Mouse (Mus musculus) heart, adult 11 months (tissue): ENCODE data around the gene Mllt6.
"Not testable (repeated sequence)": the region's sequence is repeated elsewhere in the genome, so short reads cannot be mapped to it uniquely, and the experiment has no call there.

Experiments used
- DNase-seq: peaks from one replicate; pipeline ENCODE4 v3.0.0; 2022

Mllt6 gene

GRCm38 (mm10) chr11:97648541-97648940 is 14.7 kb upstream of the Mllt6 start:
- DNase-seq: not testable (repeated sequence)

- no peak for DNase-seq
Observed at GRCm38 (mm10) chr11:97650341-97650740, 12.9 kb upstream of the Mllt6 start.

DNA sequence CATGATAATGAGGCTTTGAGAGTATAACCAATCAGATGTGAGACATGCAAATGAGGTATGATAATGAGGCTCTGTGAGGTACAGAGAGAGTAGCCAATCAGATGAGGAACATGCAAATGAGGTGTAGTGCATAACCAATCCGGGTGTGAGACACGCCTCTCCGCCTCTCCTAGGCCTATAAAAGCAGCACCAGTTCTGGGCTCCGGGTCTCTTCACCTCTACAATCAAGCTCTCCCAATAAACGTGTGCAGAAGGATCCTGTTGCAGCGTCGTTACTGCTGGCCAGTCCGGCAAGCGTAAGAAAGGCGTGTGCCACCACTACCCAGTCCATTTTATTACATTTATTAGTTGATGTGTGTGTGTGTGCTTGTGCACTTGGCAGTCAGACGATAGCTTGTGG is 9.8 kb upstream of the Mllt6 start:
- not testable (repeated sequence) for DNase-seq

DNA sequence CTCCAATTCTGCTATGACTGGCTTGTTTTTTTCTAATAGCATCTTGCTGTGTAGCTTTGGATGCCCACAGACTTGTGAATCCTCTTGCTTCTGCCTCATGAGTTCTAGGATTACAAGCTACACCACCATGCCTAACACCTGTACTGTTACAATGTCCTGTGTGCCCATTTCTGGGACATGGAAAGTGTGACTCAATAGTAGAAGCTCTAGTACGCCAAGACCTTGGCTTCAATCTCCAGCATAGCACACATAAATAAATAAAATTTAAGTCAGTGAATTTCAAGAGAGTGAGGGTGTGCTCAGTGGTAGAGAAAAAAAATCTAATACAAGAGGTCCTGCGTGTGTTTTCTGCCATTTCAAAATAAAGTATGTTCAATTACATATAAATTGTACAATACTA is 9.0 kb upstream of the Mllt6 start:
- no peak for DNase-seq

DNA sequence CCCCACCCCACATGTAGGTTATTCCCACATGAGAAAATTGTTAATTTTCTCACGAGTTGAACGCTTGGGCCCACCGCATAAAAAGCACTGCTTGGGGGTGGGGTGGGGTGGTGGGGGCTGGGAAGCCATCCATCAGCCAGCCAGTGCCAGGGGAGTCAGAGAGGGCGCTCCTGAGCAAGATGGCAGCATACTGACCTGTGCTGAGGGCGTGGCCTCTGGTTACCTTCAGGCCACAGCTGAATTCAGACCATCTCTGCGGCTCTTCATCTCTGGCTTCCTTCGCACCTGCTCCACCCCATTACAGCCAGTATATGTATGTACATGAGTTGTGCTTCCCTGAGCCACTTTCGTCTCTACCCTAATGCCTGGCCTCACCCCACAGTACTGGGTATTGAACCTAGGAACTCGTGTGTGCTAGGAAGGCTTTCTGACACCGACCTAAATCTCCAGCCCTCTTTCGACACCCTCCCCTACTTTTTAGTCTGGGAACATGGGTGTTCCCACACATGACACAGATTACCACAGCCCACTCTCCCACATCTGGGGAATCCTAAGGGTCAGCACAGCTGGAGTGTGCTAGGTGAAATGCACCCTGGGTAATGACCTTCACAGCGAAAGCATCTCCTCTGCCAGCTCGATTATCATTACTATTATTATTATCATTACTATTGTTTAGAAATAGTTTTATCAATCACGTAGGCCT is 6.8 kb upstream of the Mllt6 start:
- peak; percentile 85 for DNase-seq

DNA sequence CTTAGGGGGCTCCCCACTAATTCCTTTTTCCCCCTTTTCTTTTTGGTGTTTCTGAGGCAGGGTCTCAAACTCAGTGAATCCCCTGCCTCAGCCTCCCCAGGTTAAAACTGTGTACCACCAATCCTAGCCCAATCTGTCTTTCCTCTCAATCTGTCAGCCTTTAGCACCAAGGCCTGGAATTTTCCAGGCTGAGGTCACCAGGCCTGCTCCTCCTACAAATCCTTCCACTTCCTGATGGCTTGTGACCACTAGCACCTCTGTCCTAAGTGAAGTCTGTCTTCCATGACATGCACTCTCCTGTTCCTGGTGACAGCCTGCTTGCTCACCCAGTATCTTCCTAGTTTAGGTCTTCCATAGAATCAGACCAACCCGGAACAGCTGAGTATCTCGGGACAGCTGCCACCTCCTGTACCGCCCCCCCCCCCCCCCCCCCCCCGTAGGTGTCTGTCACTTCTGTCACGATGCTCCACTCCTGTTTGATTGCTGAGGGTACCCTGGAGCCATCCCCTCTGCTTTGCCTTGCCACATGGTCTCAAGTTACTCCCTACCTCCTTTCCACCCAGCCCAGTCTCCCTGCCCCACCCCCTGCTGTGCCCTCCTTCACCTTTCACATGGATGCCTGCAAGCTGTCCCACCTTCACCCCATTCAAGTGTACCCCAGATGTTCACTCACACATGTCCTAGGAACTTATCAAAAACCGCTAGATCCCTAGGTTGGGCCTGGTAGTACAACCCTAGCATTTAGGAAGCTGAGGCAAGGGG is 5.8 kb upstream of the Mllt6 start:
- DNase-seq: peak; percentile 86

- not testable (repeated sequence) for DNase-seq
Observed at GRCm38 (mm10) chr11:97657967-97658366, 5.2 kb upstream of the Mllt6 start.

- peak; percentile 91 for DNase-seq
Observed at GRCm38 (mm10) chr11:97658751-97659266, 4.4 kb upstream of the Mllt6 start.

- no peak for DNase-seq
Observed at GRCm38 (mm10) chr11:97659267-97659989, 3.8 kb upstream of the Mllt6 start.

DNA sequence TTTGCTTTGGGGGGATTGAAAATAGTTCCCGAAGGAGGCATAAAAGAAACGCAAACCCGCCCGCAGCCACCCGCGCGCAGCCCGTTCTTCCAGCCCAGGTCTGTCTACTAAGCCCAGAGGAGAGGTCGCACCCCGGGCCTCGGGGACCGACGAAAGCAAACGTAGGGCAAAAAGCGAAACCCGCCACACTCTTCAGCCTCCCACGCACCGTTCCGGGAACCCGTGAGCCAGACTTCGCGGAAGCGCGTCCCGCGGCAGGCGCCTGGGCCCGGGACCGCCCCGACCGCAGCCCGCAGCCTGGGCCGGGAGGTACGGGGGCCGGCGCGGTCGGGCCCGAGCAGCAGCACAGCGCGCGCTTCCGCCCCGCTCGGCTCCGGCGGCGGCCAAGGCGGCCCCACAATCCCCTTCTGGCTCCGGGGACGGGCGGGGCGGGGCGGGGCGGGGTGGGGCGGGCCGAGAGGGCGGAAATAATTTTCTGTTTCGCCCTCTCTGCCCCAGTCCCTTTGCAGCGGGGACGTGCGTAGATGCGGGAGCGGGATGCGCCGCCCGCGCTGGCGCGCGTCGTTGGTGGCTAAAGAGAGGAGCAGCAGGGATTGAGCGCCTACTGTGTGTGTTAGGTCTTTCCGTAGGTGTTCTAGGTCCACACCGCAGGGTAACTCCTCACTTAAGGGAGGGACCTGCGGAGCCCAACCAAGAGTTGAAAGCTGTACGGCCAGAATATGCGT is 3.1 kb upstream of the Mllt6 start:
- peak; percentile 99 for DNase-seq

- no peak for DNase-seq
Observed at GRCm38 (mm10) chr11:97660734-97661647, 2.2 kb upstream of the Mllt6 start.

DNA sequence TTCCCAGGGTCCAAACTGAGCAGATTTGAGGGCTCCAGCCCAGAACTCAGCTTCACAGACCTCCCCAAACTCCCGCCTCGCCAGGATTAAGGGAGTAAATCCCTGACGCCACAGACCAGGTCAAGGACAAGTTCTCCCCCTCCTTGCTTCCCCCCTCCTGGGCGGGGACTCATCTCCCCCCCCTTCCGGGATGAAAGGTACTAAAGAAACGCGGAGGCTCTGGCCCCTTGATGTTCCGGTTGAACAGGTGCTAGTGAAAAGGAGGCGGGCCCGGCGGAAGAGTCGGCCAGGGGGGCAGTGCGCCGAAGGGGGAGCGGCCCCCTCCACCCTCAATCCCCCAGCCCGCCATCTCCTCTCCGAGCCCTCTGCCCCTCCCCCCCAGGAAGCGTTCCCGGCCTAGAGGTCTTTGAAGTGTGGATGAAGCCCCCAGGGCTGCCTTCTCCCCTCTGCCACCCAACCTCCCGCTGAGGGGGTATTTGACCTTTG is 1.5 kb upstream of the Mllt6 start:
- DNase-seq: peak; percentile 99

DNA sequence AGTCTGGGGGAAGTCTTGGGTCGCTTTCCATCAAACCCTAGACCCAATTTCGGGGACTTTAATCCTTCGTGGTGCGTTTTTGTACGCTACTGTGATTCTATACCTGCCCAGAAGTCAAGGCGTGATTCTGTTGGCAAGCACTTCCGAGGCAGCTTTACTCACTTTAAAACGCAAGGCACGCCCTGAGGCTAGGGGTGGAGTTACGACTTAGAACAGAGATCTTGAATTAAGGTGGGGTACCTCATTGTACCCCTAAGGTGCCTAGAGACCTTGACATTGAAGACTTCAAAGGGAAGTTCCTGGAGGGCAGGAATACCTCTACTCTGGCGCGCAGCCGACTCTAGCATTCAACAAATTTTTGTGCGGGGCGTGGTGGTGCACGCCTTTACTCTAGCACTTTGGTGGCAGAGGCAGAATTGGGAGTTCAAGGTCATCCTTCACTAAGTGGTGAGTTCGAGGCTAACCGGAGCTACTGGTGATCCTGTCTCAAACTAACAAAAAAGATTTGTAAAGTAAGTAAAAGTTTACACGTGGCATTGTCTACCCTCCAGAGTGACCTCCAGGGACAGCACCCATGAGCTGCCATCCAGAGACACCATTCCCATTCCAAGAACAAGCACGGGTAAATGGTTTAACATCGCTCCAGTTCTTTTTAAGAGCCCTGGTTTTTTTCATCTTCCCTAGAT is 864 bp upstream of the Mllt6 start:
- peak; percentile 96 for DNase-seq

DNA sequence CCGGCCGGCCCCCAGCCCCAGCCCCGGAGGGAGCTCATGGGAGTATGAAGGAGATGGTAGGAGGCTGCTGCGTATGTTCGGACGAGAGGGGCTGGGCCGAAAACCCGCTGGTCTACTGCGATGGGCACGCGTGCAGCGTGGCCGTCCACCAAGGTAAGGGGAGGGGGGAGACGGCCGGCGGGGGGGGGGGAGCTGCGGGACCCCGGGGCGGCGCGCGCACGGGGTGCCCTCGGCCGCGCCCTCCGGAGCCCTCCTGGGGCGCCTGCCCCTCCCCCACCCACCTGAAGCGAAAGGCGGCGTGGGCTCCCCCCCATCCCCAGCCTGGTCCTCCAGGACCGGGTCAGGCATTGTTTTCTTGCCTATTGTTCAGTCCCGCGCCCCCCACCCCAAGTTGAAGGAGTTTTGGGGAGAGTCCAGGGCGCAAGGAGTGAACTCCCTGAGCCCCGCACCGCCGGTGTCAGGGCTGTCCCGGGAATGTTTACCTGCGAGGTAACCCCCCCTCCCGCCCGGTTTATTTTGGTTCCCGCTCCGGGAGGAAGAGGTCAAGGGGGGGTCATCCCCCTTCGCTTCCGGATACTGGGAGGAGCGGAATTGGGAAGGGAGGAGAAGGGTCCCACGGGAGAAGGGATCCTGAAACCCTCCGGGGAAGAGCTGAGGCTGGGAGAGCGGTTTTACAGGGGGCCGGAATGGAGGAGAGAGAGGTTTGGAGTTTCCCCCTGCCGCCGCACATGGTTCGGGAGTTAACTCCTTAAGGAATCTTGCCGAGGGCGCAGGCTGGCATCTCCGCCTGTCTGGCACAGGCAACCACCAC is 519 bp downstream of the Mllt6 start:
- DNase-seq: peak; percentile 98

GRCm38 (mm10) chr11:97664339-97664665 is 1.1 kb downstream of the Mllt6 start:
- DNase-seq: no peak

- peak; percentile 95 for DNase-seq
Observed at GRCm38 (mm10) chr11:97664771-97665240, 1.6 kb downstream of the Mllt6 start.

GRCm38 (mm10) chr11:97665431-97665830 is 2.2 kb downstream of the Mllt6 start:
- peak; percentile 90 for DNase-seq

DNA sequence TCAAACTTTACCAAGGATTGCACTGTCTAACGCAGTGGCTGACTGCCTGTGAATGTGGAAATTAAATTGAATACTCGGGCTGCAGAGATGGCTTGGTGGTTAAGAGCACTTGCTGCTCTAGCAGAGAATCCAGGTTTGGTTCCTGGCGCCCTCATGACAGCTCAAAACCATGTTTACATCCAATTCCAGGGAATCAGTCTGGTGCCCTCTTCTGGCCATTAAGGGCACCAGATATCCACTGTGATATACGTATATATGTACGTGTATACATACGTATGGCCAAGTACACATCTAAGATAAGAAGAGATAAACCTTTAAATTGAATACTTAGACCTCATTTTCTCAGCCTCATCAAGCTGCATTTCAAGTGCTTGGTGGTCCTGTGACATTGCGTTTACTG is 3.0 kb downstream of the Mllt6 start:
- DNase-seq: peak; percentile 85

GRCm38 (mm10) chr11:97666794-97667193 is 3.6 kb downstream of the Mllt6 start:
- peak; percentile 89 for DNase-seq

DNA sequence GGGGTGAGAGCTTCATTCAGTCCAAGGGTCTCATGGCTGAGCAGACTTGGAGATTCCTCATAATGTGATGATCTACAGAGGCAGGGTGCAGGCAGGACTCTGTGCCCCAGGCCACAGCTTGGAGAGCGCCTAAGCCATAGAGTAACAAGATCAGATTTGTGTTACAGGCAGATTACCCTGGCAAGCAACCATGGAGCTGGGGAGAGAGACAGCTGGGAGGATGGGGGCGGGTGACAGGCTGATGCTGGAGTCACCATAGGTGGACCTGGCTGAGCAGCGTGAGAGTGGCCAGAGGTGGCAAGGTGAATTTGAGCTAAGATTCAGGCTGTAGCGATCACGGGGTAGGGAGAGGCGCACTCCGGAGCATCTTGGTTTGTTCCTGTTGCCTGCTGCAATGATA is 4.9 kb downstream of the Mllt6 start:
- DNase-seq: peak; percentile 87
